Mouse (Mus musculus): ENCODE data around the gene Tm7sf3. TPM values are rescaled to one million over a fixed set of nuclear protein-coding genes. Genes with fewer than 3 reads are reported as not detected.

Tm7sf3 gene
- polyA plus RNA-seq, 2 experiments = 29.1 to 47.0 TPM

GRCm38 (mm10) chr6:146629781-146630756 is 12.6 kb downstream of the Tm7sf3 start:
- Histone ChIP-seq H3K27me3 (ENCODE audit: control insufficient read depth, insufficient read depth, low read length) (no peaks in the 10 kb centered on the region), H3K9me3 (ENCODE audit: control insufficient read depth, low read length) (no peaks in the 10 kb centered on the region)
- DNase-seq (ENCODE audit: low spot score) = no peak

GRCm38 (mm10) chr6:146628123-146628522 is 14.5 kb downstream of the Tm7sf3 start:
- Histone ChIP-seq H3K27me3 (ENCODE audit: control insufficient read depth, insufficient read depth, low read length) (no peaks in the 10 kb centered on the region), H3K4me3 (replicated peaks; ENCODE audit: low read length) (no peak overlapping the region), H3K4me2 (replicated peaks; ENCODE audit: low read depth, low read length, severe bottlenecking) (no peak overlapping the region), H3K9me3 (ENCODE audit: control insufficient read depth, low read length) (no peaks in the 10 kb centered on the region), H3K27ac (replicated peaks; ENCODE audit: low read depth, low read length) (no peak overlapping the region), H3K9ac (ENCODE audit: low read depth, low read length, severe bottlenecking) (no peak overlapping the region), H3K36me3 (ENCODE audit: control insufficient read depth, insufficient read depth, low read length) (peaks cover 16% of the 10 kb centered on the region), H3K4me1 (ENCODE audit: control insufficient read depth, insufficient read depth, low read length) (peaks cover 15% of the 10 kb centered on the region)
- WGBS = 74% methylated on average over 3 of the region's 3 CpGs
- ATAC-seq (ENCODE audit: low FRiP score, low read depth) (no peak), DNase-seq (ENCODE audit: low spot score) (no peak)
- no peak for TF ChIP-seq POLR2A (IDR thresholded peaks at IDR 0.05; ENCODE audit: borderline replicate concordance, extremely low read depth, insufficient read depth, insufficient read length)

More at GRCm38 (mm10) chr6:146629781-146630756, 12.6 kb downstream of the Tm7sf3 start:
- no peak overlapping the region for H3K4me2 ChIP-seq (replicated peaks; ENCODE audit: low read depth, low read length, severe bottlenecking)
- no peak overlapping the region for H3K27ac ChIP-seq (replicated peaks; ENCODE audit: low read depth, low read length)
- no peak overlapping the region for H3K9ac ChIP-seq (ENCODE audit: low read depth, low read length, severe bottlenecking)
- TF ChIP-seq POLR2A (IDR thresholded peaks at IDR 0.05; ENCODE audit: borderline replicate concordance, extremely low read depth, insufficient read depth, insufficient read length) = no peak
- ATAC-seq (ENCODE audit: low FRiP score, low read depth) = no peak
- H3K4me1 ChIP-seq (ENCODE audit: control insufficient read depth, insufficient read depth, low read length) = peaks cover 17% of the 10 kb centered on the region
- no peak overlapping the region for H3K4me3 ChIP-seq (replicated peaks; ENCODE audit: low read length)
- H3K36me3 ChIP-seq (ENCODE audit: control insufficient read depth, insufficient read depth, low read length) = no peaks in the 10 kb centered on the region
- 83% methylated on average over 9 of the region's 9 CpGs for WGBS

- Histone ChIP-seq H3K4me2 (replicated peaks; ENCODE audit: low read depth, low read length, severe bottlenecking) (no peak overlapping the region), H3K27me3 (ENCODE audit: control insufficient read depth, insufficient read depth, low read length) (no peaks in the 10 kb centered on the region), H3K4me1 (ENCODE audit: control insufficient read depth, insufficient read depth, low read length) (no peaks in the 10 kb centered on the region), H3K9me3 (ENCODE audit: control insufficient read depth, low read length) (no peaks in the 10 kb centered on the region), H3K4me3 (replicated peaks; ENCODE audit: low read length) (no peak overlapping the region), H3K9ac (ENCODE audit: low read depth, low read length, severe bottlenecking) (no peak overlapping the region), H3K36me3 (ENCODE audit: control insufficient read depth, insufficient read depth, low read length) (peaks cover 69% of the 10 kb centered on the region), H3K27ac (replicated peaks; ENCODE audit: low read depth, low read length) (no peak overlapping the region)
- ATAC-seq (ENCODE audit: low FRiP score, low read depth) (no peak), DNase-seq (ENCODE audit: low spot score) (no peak)
- WGBS = 85% methylated on average over 2 of the region's 2 CpGs
- TF ChIP-seq POLR2A (IDR thresholded peaks at IDR 0.05; ENCODE audit: borderline replicate concordance, extremely low read depth, insufficient read depth, insufficient read length) = no peak
Measured at GRCm38 (mm10) chr6:146616670-146617069, 26.0 kb downstream of the Tm7sf3 start.

GRCm38 (mm10) chr6:146615891-146616290 is 26.7 kb downstream of the Tm7sf3 start:
- no peak overlapping the region for H3K9ac ChIP-seq (ENCODE audit: low read depth, low read length, severe bottlenecking)
- H3K4me2 ChIP-seq (replicated peaks; ENCODE audit: low read depth, low read length, severe bottlenecking) = no peak overlapping the region
- no peak overlapping the region for H3K4me3 ChIP-seq (replicated peaks; ENCODE audit: low read length)
- DNase-seq (ENCODE audit: low spot score) (no peak), ATAC-seq (ENCODE audit: low FRiP score, low read depth) (no peak)
- WGBS = 95% methylated on average over 8 of the region's 8 CpGs
- no peak overlapping the region for H3K27ac ChIP-seq (replicated peaks; ENCODE audit: low read depth, low read length)
- H3K36me3 ChIP-seq (ENCODE audit: control insufficient read depth, insufficient read depth, low read length) = peaks cover 69% of the 10 kb centered on the region
- H3K9me3 ChIP-seq (ENCODE audit: control insufficient read depth, low read length) = no peaks in the 10 kb centered on the region
- H3K27me3 ChIP-seq (ENCODE audit: control insufficient read depth, insufficient read depth, low read length) = no peaks in the 10 kb centered on the region
- H3K4me1 ChIP-seq (ENCODE audit: control insufficient read depth, insufficient read depth, low read length) = no peaks in the 10 kb centered on the region
- TF ChIP-seq POLR2A (IDR thresholded peaks at IDR 0.05; ENCODE audit: borderline replicate concordance, extremely low read depth, insufficient read depth, insufficient read length) = no peak

GRCm38 (mm10) chr6:146614541-146614940 is 28.1 kb downstream of the Tm7sf3 start:
- no peak for TF ChIP-seq POLR2A (IDR thresholded peaks at IDR 0.05; ENCODE audit: borderline replicate concordance, extremely low read depth, insufficient read depth, insufficient read length)
- Histone ChIP-seq H3K4me3 (replicated peaks; ENCODE audit: low read length) (no peak overlapping the region), H3K27ac (replicated peaks; ENCODE audit: low read depth, low read length) (no peak overlapping the region), H3K9me3 (ENCODE audit: control insufficient read depth, low read length) (no peaks in the 10 kb centered on the region), H3K36me3 (ENCODE audit: control insufficient read depth, insufficient read depth, low read length) (peaks cover 75% of the 10 kb centered on the region), H3K4me2 (replicated peaks; ENCODE audit: low read depth, low read length, severe bottlenecking) (no peak overlapping the region), H3K9ac (ENCODE audit: low read depth, low read length, severe bottlenecking) (no peak overlapping the region), H3K27me3 (ENCODE audit: control insufficient read depth, insufficient read depth, low read length) (no peaks in the 10 kb centered on the region), H3K4me1 (ENCODE audit: control insufficient read depth, insufficient read depth, low read length) (no peaks in the 10 kb centered on the region)
- DNase-seq (ENCODE audit: low spot score) (no peak), ATAC-seq (ENCODE audit: low FRiP score, low read depth) (no peak)
- 78% methylated on average over 5 of the region's 5 CpGs for WGBS
